Mouse (Mus musculus) left cerebral cortex, adult 2 months (tissue): ENCODE data around the gene Tmem151b. TPM values are rescaled to one million over a fixed set of nuclear protein-coding genes. Genes with fewer than 3 reads are reported as not detected.

Experiments
- DNase-seq, 2 experiments: peaks; one replicate each; pipeline ENCODE4 v3.0.0; 2021 to 2022; ENCODE audit warnings: low spot score in 2 of 2, mixed read lengths in 1 of 2; ENCODE audit errors: extremely low spot score in 1 of 2
- H3K27ac ChIP-seq: fragments of 200-600 bp; 2 replicates; pipeline ENCODE4 v1.8.1; 2022
- H3K4me3 ChIP-seq: fragments of 200-600 bp; 2 replicates; pipeline ENCODE4 v1.8.1; 2022
- CTCF ChIP-seq: fragments of 200-600 bp; IDR thresholded peaks from 2 replicates; pipeline ENCODE4 v1.8.1; 2022; ENCODE audit warnings: antibody characterized with exemption, mild to moderate bottlenecking, moderate library complexity
- intact Hi-C: fragments of 180-260 bp; cut with DNase I; formaldehyde crosslinking; loops from one replicate; pipeline ENCODE4 v1.15.1; 2025
- total RNA-seq, 2 experiments: library from RNA; stranded (reverse); gene quantifications; 2 replicates each; pipeline ENCODE4 v1.2.3; 2021

Gene Tmem151b
- total RNA-seq, 2 experiments from 2014 or later: 132 to 133 TPM

GRCm38 (mm10) chr17:45548541-45549512 is 650 bp downstream of the Tmem151b start:
- H3K27ac ChIP-seq: peak overlapping the region; percentile 88
- DNase-seq: peak; percentile 61 to 62
- H3K4me3 ChIP-seq: peak overlapping the region; percentile 75
- TF ChIP-seq CTCF: peak; percentile 55
- intact Hi-C loops: no loop called here

- H3K4me3 ChIP-seq: peak overlapping the region; percentile 75
- TF ChIP-seq CTCF: peak; percentile 15
- intact Hi-C loops: no loop called here
- no peak for DNase-seq
- peak overlapping the region; percentile 88 for H3K27ac ChIP-seq
Observed at GRCm38 (mm10) chr17:45547461-45548190, 1.9 kb downstream of the Tmem151b start.

GRCm38 (mm10) chr17:45546941-45547340 is 2.5 kb downstream of the Tmem151b start:
- intact Hi-C loops: no loop called here
- Histone ChIP-seq H3K4me3 (peak overlapping the region; percentile 75; the same call in 1 of the 2 replicates), H3K27ac (peak overlapping the region; percentile 48)
- DNase-seq: no peak
- TF ChIP-seq CTCF: no peak

- peak overlapping the region; percentile 75 for H3K27ac ChIP-seq
- intact Hi-C loops: no loop called here
- TF ChIP-seq CTCF: no peak
- DNase-seq: no peak
- no peak overlapping the region for H3K4me3 ChIP-seq
Observed at GRCm38 (mm10) chr17:45545278-45545961, 4.1 kb downstream of the Tmem151b start.

- no peak overlapping the region for H3K4me3 ChIP-seq
- intact Hi-C loops: no loop called here
- no peak for TF ChIP-seq CTCF
- H3K27ac ChIP-seq: peak overlapping the region; percentile 75
- no peak for DNase-seq
Observed at GRCm38 (mm10) chr17:45544873-45545277, 4.6 kb downstream of the Tmem151b start.

GRCm38 (mm10) chr17:45544001-45544872 is 5.2 kb downstream of the Tmem151b start:
- Histone ChIP-seq H3K27ac (peak overlapping the region; percentile 75), H3K4me3 (no peak overlapping the region)
- DNase-seq: peak in 1 of 2 experiments; percentile 19
- intact Hi-C loops: no loop called here
- no peak; the same call in 1 of the 2 replicates for TF ChIP-seq CTCF

- intact Hi-C loops: no loop called here
- peak overlapping the region; percentile 47 for H3K27ac ChIP-seq
Observed at GRCm38 (mm10) chr17:45543115-45543514, 6.4 kb downstream of the Tmem151b start.

GRCm38 (mm10) chr17:45542705-45543104 is 6.8 kb downstream of the Tmem151b start:
- no peak for DNase-seq
- H3K27ac ChIP-seq: no peak overlapping the region; the same call in 1 of the 2 replicates
- intact Hi-C loops: no loop called here
- H3K4me3 ChIP-seq: no peak overlapping the region
- no peak for TF ChIP-seq CTCF

More at GRCm38 (mm10) chr17:45543115-45543514, 6.4 kb downstream of the Tmem151b start:
- DNase-seq: no peak
- H3K4me3 ChIP-seq: no peak overlapping the region
- TF ChIP-seq CTCF: no peak

GRCm38 (mm10) chr17:45542129-45542528 is 7.3 kb downstream of the Tmem151b start:
- intact Hi-C loops: no loop called here

GRCm38 (mm10) chr17:45539664-45540063 is 9.8 kb downstream of the Tmem151b start:
- intact Hi-C loops: no loop called here
- DNase-seq: no peak
- no peak overlapping the region for H3K4me3 ChIP-seq
- TF ChIP-seq CTCF: no peak
- peak overlapping the region; percentile 6; the same call in 1 of the 2 replicates for H3K27ac ChIP-seq

More at GRCm38 (mm10) chr17:45542129-45542528, 7.3 kb downstream of the Tmem151b start:
- no peak for TF ChIP-seq CTCF
- H3K27ac ChIP-seq: no peak overlapping the region
- DNase-seq: no peak
- no peak overlapping the region for H3K4me3 ChIP-seq

- no peak for TF ChIP-seq CTCF
- Histone ChIP-seq H3K4me3 (no peak overlapping the region), H3K27ac (peak overlapping the region; percentile 53)
- no peak for DNase-seq
- intact Hi-C loops: loop anchor here (1.0 kb wide), 1 partner anchor 8 kb away; no protein-coding TSS in a partner anchor
Observed at GRCm38 (mm10) chr17:45538394-45538793, 11.1 kb downstream of the Tmem151b start.
